Mouse (Mus musculus) ZHBTc4 (cell line): ENCODE results near the gene Sycp2l.

Experiments used
- DNase-seq: peaks from one replicate; pipeline ENCODE4 v3.0.0-alpha.2; 2011; ENCODE audit warnings: low read depth, low spot score

Gene Sycp2l

GRCm38 (mm10) chr13:41113940-41114339, at the start of gene Sycp2l:
Gene Sycp2l, plus strand, starts transcription at chr13:41114307.
- peak; percentile 52 for DNase-seq

GRCm38 (mm10) chr13:41067618-41068017, 46.5 kb upstream of the Sycp2l start:
- no peak for DNase-seq

- DNase-seq: no peak
Observed at GRCm38 (mm10) chr13:41071617-41072016, 42.5 kb upstream of the Sycp2l start.

DNA sequence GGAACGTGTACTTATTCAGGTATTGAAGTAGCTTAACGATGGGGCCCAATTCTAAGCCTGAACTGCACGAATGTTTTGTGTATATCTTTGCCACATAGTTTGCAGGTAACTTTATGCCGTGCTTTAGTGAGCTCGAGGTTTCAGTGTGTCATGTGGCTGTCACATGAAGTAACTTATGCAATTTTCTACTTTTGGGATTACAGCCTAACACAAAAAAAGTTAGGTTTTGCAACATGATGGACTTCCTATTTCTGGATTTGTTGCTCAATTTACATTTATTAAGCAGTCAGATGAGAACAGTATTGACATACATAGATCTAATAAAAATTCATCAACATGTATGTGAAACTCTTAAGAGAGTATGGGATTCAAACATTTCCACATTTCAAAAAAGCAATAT, 40.3 kb upstream of the Sycp2l start:
- no peak for DNase-seq

DNA sequence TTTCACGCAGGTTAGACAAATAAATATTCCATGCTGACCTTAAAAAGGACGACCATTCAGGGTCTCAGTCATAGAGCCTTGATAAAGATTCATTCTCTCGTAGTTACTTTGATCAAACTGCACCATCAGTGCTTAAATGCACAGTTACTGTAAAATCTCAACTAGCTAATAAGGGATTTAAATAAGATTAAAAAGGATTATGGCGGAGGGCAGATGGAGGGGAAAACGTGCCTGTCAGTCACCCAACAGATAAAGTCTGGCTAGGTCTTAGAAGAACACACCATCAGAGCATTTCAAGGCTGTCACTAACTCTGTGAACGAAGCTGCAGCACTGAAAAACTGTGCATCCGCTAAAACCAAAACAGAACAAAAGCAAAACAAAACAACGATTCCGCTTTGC, 36.2 kb upstream of the Sycp2l start:
- DNase-seq: no peak

DNA sequence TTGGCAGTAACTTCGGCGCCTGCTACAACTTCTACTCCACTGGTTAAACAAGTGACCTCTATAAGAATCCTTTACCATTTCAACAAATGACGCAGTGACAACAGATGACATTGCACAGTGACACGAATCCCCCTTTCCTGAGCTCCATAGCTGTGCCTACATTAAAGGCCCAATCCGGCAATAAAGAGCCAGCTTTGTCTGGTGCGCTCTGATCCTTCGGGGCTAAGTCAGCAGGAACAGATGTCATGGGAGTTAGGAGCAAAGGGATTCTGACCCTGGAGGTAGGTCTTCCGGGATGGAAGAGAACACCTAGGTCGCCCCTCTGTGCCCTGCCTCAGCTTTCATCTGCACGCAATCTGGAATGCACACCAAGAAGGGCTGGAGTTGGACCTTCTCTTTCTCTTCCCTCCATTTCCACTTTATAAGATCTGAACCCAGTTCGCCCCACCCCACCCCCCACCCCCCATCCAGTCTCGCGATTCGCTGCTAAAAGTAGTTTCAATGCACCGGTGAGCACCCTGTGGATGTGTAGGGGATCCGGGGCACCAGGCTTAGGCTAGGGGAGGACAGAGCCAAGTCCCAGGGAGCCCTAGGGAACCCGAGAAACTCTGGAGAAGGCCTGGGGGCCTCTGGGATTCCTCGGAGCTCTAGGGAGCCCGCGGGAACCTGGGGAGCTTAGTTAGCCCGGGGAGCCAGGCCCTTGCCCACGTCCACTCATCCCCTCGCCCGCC, 35.3 kb upstream of the Sycp2l start:
- no peak for DNase-seq

DNA sequence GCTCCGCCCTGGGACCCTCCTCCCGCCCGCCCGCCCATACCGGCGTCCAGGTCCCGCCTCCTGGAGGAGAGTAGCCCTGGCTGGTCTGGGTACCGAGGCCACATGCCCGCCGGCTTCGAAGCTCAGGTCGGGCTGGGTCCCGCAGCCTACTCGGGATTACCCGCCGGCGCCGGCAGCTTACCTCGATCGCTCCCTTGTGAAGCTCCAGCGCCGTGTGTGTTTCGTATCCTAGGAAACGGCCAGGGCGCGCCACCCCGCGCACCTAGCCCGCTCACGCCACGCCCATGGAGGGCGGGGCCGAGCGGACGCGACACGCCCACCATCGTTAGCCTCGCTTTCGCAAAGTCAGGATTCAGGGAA, 34.7 kb upstream of the Sycp2l start, which contains the start of gene Mak:
Gene Mak (minus strand): TSS at position 286 of the 360 bp plus-strand sequence.
- DNase-seq: peak; percentile 96

GRCm38 (mm10) chr13:41079859-41080258, 34.2 kb upstream of the Sycp2l start:
- DNase-seq: no peak

DNA sequence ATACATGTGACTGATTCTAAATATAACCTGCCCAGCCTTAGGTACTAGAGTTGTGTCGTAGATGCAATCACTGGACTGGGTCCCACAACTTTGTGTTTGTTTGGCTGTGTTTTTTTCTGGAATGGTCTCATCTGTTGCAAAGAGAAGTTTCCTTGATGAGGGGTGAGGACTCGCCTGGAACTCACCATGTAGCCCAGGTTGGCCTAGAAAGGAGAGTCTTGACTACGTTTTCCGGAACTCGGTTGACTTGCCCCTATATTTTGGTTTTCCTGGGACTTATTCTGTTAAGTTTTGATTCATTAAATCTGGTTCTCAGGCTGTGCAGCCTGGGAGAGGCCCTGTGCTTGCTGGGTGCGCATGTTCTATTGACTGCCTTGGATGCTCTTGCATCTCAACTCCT, 33.4 kb upstream of the Sycp2l start:
- DNase-seq: no peak

DNA sequence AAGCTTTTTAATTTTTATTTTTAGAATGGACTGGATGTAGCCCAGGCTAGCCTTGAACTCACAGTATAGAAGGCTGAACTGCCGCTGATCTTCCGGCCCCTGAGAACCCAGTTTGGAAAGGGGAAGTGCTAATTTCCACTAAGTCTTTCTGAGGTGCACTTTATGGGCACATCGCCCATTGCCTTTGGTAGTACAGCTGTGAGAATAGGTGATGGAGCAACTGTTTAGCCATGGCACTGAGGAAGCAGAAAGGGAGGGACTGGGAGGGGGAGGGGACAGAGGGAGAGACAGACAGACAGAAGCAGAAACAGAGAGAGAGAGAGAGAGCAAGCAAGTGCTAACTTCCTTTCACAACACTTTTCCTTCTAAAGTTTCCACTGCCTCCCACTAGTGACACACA, 29.6 kb upstream of the Sycp2l start:
- no peak for DNase-seq

DNA sequence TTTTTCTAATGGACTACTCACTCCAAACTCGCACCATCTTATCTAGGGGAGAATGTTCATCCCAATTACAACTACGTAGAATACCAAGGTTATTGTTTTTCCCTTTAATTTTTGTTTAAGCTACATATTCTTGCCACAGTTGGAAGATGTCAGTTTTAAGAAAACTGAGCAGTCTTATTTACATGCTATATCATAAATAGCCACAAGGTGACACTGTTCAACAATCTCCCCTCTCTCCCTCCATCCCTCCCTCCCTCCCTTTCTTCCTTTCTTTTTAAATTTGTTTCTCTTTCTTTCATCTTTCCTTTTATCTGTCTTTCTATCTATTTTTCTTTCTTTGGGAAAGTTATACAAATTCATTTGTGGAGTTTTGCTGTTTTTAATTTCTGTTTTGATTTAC, 29.0 kb upstream of the Sycp2l start:
- peak; percentile 56 for DNase-seq

GRCm38 (mm10) chr13:41088746-41089145, 25.4 kb upstream of the Sycp2l start:
- peak; percentile 62 for DNase-seq

GRCm38 (mm10) chr13:41091271-41091670, 22.8 kb upstream of the Sycp2l start:
- DNase-seq: peak; percentile 82

- DNase-seq: no peak
Observed at GRCm38 (mm10) chr13:41094160-41094559, 19.9 kb upstream of the Sycp2l start.

DNA sequence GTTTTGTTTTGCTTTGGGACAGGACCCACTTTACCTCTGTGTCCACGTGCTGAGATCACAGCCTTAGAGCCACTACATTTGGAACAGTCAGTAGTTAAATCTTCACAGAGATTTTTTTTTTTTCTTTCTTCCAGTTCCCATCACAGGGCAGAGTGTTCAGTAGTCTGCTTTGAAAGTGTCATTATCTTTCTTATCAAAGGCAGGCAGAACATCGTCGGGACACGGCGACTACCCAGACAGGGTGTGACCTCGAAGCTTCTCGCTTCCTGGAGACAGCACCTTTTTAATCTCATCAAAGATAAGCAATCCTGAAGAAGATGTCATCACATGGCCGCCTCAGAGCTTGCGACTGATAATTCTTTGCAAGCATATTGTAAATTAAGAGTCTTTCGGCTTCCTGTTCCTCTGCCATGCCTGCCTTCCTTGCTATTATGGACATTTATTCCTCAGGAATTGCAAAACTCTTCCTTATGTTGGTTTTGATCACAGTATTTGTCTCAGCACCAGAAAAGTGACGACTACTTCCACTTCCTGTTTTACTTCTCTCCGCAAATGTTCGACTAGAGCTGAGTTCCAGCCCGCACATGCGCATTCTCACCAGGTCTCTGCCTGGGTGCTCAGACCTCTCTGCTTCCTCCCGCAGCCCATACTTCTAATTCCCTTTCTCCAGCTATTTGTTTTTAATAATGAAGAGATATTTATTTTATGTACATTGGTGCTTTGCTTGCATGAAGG, 16.6 kb upstream of the Sycp2l start:
- DNase-seq: no peak

DNA sequence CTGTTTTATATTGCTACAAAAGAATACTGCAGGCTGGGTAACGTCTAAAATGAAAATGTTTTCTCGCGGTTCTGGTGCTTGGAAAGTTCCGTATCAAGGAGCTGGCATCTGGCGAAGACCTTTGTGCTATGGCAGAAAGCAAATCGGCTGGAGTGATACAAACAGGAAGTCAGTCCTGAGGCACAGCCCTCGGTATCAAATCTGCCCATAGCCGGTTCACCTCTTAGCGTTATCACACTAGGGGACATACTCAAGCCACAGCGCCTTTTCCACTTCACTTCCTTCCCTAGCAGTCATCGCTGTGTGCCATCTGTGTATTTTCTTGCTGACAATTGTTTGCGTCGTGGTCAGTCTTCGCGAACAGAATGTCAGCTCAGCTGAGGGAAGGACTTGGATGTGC, 15.8 kb upstream of the Sycp2l start:
- DNase-seq: no peak

- DNase-seq: no peak
Observed at GRCm38 (mm10) chr13:41100031-41100430, 14.1 kb upstream of the Sycp2l start.

- DNase-seq: no peak
Observed at GRCm38 (mm10) chr13:41103841-41104525, 10.1 kb upstream of the Sycp2l start.

GRCm38 (mm10) chr13:41105541-41105940, 8.6 kb upstream of the Sycp2l start:
- DNase-seq: peak; percentile 29

- no peak for DNase-seq
Observed at GRCm38 (mm10) chr13:41110935-41111334, 3.2 kb upstream of the Sycp2l start, which contains the start of gene Gcm2. Gene Gcm2, minus strand, starts transcription at chr13:41111035.

DNA sequence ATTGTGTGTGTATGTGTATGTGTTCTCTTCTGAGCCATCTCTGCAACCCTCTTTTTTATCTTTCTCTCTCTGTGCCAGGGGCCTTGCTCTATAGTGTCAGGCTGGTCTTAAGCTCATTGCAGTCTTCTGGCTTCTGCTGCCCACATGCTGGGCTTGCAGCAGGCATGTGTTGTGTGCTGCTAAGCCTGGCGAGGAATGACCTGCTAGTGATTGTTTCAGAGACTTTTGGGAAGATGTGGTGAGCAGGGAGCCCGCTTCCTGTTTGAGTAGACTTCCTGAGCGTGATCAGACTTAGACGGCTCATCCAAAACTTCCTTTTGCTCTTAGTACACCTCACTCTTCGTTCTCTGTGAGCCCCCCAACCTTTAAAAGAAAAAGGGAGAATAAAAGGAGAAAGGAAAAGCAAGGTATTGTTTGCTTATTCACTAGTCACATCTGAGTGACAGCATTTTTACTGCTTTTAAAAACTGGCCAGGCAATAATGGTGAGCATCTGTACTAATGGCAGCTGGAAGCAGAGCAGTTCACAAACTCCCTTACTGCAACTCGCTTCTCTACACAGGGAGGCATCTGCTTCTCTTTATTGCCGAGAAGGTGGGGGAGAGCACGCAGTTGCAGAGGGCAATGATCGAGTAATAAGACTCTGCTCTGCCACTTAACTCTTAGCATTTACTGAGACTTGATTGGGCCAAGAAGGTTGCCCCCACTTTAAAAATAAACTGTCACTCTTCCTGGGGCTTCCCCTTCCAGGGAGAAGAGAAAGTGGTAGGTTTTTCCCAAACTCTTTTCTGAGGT, 5.2 kb downstream of the Sycp2l start:
- DNase-seq: no peak
